Mouse (Mus musculus) megakaryocyte, embryonic 14.5 days (primary cell): ENCODE results near the gene Efna3.

Experiments used
- FLI1 ChIP-seq: IDR thresholded peaks from 2 replicates; pipeline ENCODE4 v1.6.1; 2012; ENCODE audit warnings: low read length, inconsistent platforms, mixed read lengths
- GATA1 ChIP-seq: IDR thresholded peaks from 3 replicates; pipeline ENCODE4 v1.6.1; 2012; ENCODE audit warnings: mixed read lengths, low read length, inconsistent platforms, borderline replicate concordance

DNA sequence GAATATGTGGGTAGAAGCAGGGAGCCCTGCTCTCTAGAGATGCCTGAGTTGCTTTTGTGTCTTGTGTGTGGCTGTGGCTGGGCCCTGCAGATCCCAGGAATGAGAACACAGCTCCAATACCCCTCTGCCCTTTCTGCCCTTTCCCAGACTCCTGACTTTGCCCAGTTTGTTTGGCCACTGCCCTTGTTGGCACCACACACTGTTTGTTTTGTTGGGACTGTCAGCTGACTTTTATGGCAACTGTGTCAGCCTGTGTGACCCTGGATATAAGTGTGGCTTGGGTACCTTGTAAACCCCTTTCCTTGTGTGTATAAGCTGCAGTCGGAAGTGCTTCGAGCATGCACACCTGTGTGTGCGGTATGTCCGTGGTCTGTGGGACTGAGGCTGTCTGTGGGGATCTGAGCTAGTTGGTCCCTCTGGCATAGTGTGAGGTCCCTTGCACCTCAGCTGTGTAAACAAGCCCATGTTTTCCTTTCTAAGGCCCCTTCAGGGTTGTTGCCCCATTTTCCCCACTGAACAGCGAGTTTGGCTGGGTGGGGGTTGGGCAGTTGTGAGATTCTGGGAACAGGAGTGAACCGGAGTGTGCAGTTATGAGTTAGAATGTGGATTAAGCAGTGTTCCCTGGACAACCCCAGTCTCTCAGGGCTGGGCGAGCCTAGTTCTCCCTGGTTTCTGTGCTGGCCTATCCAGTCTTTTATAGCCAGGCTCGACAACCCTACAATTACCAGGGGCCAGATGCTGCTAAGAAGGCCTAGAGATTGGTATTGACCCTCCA lies 17.0 kb downstream of the Efna3 start:
- TF ChIP-seq GATA1 (no peak), FLI1 (no peak)
